Mouse (Mus musculus): ENCODE results near the gene Man1a2.

The Man1a2 gene

DNA sequence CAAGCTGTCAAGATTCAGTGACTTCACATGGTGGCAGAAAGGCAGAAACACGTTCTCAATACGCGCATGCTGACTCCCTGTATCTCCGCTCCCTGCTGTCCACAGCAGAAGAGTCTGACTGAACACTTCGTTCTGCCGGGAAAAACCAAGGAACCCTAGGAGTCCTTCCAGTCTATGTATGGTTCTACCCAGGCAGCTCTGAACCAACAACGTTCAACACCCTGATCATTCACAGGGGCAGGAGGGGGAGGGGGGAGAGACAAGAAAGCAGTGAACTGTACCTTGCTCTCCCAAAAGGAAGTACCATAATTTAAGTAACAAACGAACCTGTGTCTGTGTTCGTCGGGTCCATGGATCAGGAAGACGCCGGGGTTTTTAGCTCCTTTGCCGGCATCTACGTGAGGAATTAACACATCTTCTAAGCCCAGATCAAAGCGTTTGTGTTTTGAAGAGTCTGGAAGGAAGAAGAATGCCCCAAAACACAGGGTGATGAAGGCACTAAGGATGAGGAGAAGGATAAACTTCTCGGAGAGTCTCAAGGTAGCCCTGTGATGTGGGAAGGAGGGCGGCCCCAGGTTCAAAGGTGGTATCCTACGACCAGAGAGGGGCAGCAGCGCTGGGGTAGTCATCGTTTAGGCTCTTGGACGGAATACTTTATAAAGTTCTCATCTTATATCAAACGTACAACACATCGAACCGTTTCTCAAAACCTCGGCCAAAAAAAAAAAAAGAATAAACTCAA lies 898 bp downstream of the Man1a2 start:
- CTCF ChIA-PET: interaction anchor here (0.7 kb wide), 1 partner anchor 291 kb away, joined by 4 read pairs; no protein-coding TSS in a partner anchor

DNA sequence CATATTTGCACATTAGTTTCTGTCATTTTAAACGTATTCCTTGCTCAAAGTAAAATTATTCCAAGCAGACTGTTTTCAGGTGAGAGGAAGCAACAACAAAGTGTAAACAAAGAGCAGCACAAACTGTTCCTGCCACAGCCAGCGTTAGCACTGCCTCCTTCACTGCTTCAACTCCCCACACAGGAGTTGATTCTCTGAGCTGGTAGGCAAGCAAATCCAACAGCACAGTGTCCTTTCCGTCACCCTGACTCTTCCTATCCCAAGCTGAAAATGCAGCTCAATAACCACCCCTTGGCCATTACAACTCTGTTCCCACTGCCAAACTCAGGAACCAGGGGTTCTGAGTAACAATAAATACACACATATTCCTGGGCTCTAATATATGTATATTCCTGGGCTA lies 2.5 kb downstream of the Man1a2 start:
- CTCF ChIA-PET: no interaction called here

DNA sequence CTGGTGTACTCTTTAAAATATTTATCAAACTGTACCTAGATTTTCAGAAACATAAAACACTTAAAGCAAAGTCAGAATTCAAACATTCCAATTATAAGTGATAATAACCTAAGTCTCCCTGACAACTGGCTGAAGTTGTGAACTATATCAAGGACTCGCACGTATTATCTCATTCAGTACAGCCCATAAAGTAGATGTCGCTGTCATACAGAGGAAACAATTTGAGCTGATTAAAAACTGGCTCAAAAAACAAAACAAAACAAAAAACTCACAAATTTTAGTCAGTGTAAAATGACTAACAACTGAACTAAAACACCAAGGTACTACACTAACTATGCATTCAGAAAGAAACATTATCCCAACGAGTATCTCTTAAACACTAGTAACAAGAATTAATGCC lies 3.0 kb downstream of the Man1a2 start:
- CTCF ChIA-PET: no interaction called here

DNA sequence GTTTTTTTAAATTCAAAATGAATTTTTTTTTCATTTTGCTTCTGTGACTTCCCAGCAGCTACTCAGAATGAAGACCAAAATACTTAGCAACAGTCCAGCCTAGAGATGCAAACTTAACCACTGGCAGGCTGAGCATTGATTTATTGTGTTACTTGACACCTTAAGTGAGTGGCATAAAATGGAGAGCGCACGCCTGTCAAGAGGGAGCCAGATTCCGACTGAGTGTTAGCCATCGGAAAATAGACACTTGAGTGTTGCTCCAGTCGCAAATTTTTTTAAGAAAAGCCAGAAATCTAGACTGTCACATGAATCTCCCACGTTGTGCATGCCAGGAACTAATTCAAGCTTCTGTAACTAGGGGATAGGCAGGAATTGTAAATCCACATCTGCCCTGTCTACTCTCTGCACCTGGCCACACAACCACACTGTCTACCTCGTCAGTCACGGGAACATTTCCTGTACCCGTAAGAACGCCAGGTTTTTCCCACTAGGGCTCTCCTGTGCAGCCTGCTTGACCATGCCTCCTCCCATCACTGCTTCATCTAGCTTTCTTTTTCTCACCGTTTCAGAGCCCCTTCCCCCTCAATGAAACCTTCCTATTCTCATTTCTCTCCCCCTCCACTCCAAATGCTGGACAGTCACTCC lies 3.7 kb downstream of the Man1a2 start:
- CTCF ChIA-PET: no interaction called here

DNA sequence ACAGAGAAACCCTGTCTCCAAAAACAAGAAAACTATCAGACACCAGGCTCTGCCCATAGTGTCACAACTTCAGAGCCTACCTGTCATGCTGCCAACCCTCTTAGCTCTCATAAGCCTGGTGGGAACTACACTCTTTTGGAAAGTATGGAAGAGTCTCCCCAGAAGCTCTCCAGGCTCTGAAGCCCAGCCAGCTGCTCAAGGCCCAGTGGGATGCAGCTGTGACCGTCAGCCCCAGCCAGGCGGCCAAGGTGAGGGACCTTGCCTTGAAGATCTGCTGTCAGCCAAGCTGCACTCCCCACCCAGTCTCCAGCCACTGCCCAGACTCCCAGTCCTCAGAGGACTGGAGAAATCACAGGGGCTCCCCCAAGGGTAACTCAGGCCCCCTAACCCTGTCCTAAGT lies 5.1 kb downstream of the Man1a2 start:
- CTCF ChIA-PET: no interaction called here

DNA sequence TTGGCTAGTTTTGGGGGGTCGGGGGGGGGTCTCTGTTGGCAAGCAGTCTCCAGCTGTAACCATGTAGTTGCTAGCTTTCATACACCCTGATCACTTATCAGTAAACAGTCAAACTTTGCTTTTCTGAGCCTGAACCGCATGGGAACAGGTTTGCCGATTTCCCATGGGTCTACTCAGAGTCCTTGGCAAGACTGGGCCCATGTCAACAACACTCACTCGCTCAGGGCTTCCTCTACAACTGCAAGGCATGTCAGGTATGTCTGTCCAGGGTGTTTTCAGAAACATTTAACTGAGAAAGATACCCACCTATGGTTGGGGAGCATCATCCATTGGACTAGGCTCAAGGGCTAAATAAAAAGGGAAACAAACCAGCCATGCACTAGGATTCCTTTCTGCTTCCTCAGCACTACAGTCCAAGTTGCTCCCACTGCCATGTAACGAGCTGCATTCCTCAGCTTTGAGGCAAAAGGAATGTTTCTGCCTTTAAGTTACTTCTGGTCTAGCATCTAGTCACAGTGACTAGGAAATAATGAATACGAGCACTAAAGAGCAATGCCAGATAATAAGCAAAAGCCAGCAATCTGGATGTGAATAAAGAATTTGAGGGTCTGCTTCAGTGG lies 6.2 kb downstream of the Man1a2 start:
- CTCF ChIA-PET: no interaction called here

DNA sequence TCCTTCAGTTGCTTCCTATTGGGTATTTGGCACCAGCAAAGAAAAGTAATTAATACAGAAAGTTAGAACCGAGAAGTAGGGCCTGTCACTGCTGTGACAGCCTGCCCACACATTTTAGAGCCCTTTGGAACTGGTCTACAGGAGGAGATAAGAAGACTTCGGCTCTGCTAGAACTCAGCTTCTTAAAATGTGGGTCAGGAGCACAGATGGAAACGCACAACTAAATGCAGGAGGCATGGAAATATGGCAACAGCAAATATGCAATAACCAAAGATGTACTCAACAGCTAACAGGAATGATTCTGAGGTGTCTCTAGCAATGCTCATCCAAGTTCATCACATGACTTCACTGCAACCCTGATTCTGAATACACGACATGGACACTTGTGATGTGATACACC lies 10.2 kb downstream of the Man1a2 start:
- CTCF ChIA-PET: no interaction called here

DNA sequence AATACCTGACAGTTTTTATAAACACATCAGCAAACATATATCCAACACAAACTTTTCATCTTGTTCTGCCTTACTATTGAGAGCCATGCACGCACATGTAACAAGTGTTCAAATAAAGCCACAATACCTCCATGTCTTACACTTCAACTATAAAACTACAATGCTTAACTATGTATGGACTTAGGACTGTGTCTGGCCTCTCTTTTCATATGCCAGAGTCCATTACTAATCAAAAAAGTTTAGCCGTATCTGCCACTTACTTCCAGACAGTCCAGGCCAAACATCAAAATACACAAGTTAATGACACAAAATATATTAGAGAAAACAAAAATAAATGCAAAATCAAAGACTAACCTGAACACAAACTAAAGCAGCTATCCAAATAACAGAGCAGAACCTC lies 14.9 kb downstream of the Man1a2 start:
- CTCF ChIA-PET: no interaction called here

DNA sequence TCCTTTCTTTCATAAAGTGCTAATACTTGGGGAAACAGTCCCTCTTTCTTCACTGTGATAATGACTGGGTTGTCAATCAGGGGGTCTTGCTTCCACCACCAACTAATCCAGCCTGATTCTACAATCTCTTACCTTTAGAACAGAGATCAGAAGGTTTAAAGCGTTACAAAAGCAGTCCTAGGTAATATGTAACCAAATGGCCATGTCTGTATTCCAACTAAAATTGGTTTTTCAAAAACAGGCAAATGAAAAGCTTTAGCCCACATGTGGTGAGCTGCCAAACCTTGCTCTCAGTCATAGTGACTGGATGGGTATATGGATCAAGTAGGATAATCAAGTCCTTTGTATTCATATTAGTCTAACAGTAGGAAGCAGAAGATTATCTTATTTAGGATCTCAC lies 32.0 kb downstream of the Man1a2 start:
- CTCF ChIA-PET: no interaction called here

DNA sequence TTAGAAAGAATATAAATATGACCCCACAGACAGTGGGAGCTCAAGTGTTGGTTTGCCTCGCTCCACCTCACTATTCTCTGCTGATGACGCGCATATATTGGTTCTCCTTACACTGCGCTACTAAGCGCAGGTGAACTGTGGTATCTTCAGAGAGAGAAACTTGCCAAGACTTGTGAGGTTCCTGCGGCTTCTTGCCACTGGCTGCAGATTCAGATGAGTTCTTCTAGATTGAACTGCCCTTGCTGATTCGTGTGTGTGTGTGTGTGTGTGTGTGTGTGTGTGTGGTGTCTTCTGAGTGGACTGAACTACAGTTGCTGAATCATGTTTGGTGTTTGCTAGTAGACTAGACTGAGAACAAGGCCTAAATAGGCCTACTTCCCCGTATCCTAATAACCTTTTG lies 43.7 kb downstream of the Man1a2 start:
- CTCF ChIA-PET: no interaction called here

DNA sequence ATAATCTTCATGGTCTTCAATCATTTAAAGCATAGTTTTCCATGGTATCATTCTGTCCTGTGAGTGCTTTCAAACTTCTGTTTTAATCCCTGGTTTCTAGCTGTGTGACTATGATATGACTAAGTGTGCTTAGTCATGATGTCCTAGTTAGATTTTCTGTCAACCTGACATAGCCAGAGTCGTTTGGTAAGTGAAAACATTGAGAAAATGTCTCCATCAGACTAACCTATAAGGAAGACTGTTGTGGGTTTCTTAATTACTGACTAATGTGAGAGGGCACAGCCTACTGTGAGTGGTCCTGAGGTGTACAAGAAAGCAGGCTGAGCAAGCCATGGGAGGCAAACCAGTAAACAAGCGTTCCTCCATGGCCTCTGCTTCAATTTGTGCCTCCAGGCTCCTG lies 49.0 kb downstream of the Man1a2 start:
- CTCF ChIA-PET: no interaction called here

DNA sequence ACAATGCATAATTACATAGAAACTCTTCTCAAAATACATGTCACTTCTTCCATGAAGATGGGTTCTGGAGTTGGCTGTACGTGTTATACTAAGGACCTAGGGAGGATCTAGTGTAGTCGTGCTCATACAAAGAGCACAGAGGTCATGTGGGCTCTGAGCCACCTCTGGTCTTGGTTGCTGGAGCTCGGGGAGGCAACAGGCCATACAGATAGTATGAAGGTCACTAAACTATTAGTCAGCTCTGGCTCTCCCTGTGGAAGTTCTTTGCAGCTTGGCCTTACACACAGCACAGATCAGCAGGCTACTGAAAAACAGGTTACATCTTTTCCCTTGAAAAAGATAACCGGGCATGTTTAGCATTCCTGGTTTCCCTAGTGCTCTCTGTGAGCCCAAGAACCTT lies 50.5 kb downstream of the Man1a2 start:
- CTCF ChIA-PET: no interaction called here

DNA sequence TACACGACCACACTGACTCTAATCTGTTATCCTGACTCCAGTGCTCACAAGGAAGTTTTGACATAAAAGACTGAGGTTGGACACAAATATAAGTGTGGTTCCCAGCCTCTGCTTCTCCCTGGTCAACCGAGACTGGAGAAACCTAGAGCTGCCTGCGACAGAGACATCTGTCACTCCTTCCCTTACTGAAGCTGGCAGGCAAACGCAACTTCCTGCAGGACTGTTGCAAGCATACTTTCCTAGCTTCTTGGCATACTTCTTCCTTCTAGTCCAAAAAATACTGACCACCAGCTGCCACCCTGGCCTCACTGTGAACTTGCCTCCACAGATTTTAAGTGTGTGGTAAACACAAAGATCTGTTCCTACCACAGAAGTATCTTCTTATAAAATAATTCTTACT lies 66.8 kb downstream of the Man1a2 start:
- CTCF ChIA-PET: no interaction called here

DNA sequence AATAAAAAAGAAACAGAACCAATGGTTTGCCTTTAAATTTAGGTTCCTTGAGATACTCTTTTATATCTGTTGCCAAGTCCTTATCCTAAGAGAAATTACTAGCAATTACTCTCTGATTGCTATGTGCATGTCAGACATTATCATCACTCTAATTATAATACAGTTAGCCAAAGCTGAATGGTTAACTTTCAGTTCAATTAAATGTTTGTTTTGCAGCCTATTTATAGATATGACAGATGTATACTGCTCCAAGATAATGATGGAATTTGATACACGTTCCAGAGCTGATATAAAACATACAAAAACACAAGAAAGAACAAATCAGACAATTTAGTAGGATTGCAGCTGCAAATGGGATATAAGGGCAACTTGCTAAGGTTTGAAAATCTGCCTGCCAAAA lies 74.4 kb downstream of the Man1a2 start:
- CTCF ChIA-PET: no interaction called here

DNA sequence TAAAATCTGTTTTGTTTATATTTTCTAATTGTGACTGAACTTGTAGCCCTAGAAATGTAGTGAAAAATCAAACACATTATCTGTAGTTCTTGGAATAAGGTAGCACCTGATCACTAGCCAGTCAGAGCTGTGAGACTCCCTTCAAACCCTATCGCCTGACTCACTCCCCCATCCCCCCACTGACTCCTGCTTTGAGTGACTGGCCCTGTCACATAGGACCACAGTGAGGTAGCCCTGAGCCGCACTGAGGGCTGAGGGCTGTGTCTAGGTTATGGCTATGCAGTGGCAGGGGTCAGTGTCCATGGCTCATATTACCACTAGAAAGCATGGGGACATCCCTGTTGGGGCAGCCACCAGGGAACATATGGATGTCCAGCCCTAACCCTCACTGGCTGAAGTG lies 80.8 kb downstream of the Man1a2 start:
- CTCF ChIA-PET: no interaction called here

DNA sequence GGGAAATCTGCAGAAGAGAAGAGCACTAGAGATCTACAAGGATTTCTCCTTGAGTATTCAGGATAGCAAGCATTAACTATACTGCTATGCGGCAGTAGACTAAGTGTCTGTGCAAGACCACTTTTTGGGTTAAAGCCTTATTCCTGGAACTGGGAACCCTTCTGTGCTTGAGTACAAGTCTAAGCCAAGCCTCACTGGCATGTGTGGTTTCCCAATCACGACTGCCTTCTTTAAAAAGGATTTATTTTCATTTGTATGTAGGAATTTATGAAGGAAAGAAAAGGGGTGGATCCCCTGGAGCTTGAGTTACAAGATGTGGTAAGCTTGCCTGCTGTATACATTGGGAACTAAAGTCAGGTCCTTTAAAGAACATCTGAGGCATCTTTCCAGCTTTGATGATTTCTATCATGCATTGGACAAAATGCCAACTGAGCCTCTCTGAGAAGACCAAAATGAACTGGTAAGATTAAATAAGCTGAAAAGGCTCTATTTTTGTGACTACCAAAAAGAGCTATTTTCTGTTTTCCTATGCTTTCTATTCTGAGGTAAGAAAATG lies 86.0 kb downstream of the Man1a2 start:
- CTCF ChIA-PET: no interaction called here

DNA sequence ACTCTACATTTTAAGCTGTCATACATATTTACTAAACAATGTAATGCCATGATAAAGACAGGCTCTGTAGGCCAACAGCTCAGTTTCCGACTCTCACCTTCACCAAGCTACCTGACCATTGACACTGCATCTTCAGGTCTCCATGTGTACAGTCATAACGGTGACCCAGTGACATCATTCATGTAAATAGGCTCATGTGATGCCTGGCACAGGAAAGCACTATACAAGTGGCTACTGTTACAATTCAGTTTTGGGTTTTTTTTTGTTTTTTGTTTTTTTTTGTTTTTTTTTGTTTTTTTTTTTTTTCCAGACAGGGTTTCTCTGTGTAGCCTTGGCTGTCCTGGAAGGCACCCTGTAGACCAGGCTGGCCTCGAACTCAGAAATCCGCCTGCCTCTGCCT lies 94.2 kb downstream of the Man1a2 start:
- CTCF ChIA-PET: no interaction called here

DNA sequence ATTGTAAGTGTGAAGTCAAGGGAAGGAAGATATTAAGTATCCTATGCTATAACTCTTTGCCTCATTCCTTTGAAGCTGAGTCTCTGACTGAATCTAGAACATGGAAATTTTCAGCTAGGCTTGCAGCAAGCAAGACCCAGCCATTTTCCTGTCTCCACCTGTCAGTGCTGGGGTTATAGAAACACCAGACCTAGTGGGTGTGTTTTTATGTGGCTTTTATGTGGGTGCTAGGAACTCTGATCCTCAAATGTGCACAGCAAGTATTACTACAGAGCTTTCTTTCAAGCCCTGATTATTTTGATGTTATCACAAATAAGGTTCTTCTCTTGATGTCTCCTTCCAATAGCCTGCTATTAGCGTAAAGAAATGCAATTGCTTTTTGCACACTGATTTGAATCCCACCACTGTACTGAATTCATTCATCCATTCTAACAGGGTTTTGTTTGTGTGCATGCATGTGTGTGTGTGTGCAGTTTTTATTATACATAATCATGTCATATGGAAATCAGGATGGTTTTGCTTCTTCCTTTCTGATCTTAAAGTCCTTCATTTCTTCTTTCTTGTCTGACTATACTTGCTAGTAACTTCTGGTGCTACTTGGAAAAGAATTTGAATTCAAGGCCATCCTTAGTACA lies 102.5 kb downstream of the Man1a2 start:
- CTCF ChIA-PET: no interaction called here

DNA sequence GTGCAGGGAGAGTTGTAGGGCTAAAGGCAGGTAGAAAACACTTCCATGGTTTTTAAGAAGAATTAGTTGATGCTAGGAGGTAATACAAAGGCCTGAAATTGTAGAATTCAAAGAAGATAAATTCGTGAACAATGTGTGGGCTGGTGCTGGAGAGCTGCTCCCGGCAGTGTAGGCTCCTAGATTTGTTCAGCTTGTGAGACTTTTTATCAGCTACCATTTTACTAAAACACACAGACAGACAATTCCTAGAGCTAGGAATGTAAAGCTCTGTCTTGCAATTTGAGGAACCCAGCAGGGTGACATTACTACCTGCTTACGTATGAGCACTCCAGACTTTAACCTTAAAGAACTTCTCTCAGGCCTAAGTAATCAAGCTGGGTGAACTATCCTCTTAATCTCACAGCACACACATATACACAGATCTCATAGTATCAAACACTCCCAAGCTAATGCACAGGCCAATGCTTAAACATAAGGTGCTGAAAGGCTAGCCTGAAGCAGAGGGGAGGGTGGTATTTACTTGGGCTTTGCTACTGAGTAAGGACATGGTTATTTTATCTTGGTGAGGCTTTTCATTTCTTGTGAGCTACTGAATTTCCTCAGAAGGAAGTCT lies 112.6 kb downstream of the Man1a2 start:
- CTCF ChIA-PET: no interaction called here

DNA sequence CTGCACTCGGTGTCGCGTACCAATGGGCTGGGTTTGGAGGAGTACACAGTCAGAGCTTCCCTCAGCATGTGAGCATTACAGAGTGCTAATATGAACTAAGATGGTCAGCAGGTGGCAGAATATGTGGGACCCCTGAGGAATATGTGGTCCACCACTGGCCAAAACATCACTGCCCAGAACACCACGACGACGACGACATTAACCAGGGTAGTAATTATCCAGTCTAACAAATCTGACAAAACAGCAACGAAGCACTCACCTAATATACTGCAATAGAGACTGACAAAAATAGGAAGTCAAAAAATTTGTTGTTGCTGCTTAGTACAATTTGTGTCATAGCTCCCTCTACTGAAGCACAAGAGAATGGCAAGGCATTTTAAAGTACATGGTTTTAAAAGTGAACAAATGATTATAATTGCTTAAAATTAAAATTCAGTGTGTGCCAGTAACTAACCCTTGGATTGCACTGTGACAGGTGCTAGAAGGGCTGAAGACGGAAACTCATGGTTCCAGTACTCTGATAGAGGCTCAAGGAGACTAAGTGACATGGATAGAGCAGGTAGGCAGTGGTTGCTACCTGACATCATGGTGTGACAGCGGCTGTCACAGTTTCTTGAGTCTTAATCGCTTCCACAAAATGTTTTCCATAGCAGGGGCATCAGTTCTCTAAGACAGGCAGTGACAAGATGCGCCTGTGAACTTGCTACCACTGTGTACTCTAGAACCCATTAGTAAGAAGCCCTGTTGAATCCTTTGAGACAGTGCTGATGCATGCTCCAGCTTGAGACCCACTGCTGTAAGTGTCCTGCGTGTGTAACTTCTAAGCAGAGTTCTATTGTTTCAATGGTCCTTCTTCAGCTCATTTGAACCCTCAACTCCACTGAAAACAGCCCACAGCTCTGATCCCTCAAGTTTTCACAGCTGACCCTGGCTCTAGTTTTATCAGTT lies 116.6 kb downstream of the Man1a2 start:
- CTCF ChIA-PET: interaction anchor here (0.6 to 1.4 kb wide), 3 partner anchors 34 to 284 kb away, joined by 3 to 7 read pairs (median 6); no protein-coding TSS in a partner anchor

DNA sequence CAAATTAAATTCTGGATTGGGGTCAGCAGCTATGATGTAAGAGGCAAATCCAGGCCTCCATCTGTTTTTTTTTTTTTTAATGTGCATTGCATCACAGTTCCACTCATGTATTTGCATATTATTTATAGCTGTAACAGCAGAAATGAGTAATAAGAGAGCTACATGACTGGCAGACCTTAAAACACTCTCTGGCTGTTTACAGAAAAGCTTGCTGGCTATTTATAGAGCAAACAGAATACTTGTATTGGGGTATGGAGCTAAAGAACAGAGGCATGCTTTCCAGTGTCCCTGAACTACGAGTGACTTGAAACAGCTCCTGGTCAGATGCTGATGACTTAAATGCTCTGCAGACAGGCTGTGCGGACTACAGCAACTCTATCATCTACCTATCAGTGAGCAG lies 121.7 kb downstream of the Man1a2 start:
- CTCF ChIA-PET: no interaction called here
